Mouse (Mus musculus) left cerebral cortex, adult 11 months (tissue): Measurements from ENCODE around the gene Phrf1.

Source experiments
- DNase-seq: peaks from one replicate; pipeline ENCODE4 v3.0.0; 2022; ENCODE audit warnings: low spot score

Phrf1 gene

DNA sequence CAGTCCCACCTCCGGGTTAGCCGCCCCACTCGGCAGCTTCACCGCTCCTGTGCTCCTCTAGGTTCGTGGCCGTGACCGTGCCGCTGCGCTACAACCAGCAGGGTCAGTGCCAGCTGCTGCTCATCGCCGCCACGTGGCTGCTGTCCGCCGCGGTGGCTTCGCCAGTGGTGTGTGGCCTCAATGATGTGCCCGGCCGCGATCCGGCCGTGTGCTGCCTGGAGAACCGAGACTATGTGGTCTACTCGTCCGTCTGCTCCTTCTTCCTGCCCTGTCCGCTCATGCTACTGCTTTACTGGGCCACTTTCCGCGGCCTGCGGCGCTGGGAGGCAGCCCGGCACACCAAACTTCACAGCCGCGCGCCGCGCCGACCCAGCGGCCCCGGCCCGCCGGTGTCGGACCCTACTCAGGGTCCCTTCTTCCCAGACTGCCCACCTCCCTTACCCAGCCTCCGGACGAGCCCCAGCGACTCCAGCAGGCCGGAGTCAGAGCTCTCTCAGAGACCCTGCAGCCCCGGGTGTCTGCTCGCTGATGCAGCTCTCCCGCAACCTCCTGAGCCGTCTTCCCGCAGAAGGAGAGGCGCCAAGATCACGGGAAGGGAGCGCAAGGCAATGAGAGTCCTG lies 65.4 kb downstream of the Phrf1 start:
- DNase-seq = no peak

DNA sequence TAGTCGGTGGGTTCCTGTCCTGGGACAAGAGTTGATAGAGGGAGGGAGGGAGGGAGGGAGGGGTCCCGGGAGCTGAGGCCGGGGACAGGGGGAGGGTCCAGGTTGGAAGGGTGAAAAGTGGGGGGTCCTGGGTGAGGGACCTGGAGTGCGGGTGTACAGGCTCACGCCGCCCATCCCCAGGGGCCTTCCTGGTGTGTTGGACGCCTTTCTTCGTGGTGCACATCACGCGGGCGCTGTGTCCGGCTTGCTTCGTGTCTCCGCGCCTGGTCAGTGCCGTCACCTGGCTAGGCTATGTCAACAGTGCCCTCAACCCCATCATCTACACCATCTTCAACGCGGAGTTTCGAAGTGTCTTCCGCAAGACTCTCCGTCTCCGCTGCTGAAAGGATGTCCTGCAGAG lies 65.9 kb downstream of the Phrf1 start:
- DNase-seq = no peak

DNA sequence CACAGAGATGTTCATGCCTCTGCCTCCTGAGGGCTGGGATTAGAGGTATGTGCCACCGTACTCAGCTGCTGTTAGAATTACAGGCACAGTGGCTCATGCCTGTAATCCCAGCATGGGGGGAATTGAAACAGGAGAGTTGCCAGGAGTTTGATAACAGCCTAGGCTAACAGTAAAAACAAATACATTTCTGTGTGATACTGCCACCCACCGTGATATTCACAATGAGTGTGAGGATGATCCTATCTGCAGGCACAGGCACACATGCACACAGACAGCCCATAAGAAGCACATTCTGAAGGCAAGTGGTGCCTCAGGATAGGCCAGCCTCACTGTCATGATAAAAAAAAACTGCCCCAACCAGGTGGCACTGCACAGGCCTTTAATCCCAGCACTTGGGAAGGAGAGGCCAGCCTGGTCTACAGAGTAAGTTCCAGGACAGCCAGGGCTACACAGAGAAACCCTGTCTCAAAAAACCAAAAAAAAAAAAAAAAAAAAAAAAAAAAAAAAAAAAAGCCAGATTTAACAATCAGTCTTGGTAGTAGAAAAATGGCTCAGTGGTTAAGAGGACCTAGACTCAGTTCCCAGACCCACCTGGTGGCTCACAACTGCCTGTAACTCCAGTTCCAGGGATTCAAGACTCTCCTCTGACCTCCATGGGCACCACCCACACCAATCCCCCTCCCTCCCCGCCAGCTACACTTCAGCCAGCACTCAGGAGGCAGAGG lies 69.5 kb downstream of the Phrf1 start:
- no peak for DNase-seq

DNA sequence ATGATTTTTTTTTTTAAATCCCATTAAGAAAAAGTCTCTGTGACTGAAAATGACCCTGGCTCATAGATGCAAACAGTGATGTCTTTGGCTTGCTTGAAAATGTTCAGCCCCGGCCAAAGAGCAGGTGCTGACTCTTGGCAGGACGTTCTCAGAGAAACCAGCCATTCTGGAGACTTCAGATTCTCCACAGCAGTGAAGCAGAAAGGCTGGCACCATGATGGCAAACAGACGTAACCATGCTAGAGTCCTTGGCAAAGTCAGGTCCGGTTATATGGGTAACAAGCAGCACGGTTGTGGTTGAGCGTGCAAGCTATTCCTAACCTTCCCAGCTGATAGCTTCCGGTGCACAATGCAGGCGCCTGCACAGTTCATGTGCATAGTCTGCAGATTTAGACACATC lies 70.6 kb downstream of the Phrf1 start:
- no peak for DNase-seq

DNA sequence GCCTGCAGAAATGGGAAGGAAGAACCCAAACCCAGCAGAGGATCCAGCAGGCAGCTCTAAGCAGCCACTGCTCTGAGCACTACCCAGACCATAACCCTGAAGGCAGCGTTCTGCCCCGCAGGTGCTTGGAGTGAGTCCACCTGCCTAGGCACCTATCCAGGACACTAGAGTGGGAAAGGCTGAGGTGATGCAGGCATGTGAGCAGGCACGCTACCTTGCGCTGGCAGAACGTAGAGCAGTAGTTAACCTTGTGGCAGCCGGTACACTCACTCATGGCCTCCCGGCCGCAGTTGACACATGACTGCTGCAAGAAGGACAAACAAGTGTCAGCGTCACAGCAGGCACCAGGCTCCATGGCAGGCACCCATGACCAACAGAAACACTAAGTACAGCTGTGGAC lies 72.8 kb downstream of the Phrf1 start:
- DNase-seq = no peak

DNA sequence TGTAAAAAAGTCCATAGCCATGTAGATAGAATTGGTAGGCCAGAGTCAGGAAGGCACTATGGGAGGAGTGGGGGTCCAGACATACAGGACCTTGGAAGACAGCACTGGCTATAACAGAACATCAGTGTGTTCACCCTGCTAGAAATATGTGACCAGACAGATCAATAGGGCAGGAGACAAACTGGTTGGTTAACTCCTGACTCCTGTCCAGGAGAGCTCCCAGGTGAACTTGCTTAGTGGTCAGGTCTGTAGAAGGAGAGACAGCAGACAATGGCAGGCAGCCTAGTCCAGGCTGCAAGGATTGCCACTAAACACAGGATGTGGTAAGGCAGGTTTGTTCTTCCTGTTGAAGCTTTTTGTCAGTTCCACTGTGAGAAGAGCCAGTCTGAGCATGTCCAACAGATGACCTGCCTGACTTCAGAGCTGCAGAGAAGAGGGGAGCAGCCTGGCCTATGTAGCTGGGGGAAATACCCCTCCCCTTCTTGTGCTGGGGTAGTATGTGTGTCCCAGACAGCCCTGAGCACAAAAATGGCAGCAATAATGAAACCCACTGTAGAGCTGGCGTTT lies 74.2 kb downstream of the Phrf1 start:
- DNase-seq = no peak

DNA sequence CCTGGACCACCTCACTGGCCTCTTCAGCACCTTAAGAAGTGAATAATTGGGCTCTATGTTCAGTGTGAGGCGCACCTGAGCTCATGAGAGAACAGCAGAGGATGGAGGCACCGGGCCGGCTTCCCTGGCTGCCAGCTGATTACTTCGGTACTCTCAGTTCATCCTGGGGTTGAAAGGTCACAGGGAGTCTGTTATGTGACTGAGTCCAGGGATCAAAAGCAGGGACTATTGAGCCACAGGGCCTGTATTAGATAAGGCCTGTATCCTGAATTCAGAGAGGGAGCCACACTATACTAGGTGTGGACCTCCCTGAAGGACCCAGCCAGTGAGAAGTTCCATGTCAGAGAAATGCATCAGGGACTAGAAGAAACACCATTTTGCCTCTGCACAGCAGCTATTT lies 76.0 kb downstream of the Phrf1 start:
- DNase-seq = no peak
